Mouse (Mus musculus) spleen, postnatal 14 days (tissue): ENCODE measurements around the gene Mmd2.

Experiments
- DNase-seq, 2 experiments: peaks; one replicate each; pipeline ENCODE4 v3.0.0; 2021 to 2022; ENCODE audit warnings: low spot score in 2 of 2

The Mmd2 gene

GRCm38 (mm10) chr5:142546344-142546743 lies 62.3 kb downstream of the Mmd2 start:
- DNase-seq, result no peak

GRCm38 (mm10) chr5:142545014-142545795 lies 63.4 kb downstream of the Mmd2 start:
- DNase-seq, result no peak

DNA sequence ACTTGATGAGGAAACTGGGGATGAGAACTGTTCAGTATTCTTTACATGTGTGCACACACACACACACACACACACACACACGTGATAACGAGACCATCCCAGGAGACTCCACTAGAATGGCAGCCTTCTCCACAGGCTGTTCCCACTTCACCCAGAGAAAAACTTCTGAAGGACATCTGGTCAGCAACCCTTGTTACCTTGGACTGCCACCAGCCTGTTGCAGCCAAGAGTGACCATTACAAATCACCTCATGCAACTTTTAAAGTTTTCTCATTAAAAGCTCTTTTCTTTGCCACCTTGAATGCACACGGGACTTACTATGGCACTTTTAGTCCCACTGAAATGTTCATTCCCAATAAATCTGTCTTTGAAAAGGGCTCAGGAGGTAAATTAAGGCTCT lies 71.3 kb downstream of the Mmd2 start:
- DNase-seq, result no peak

DNA sequence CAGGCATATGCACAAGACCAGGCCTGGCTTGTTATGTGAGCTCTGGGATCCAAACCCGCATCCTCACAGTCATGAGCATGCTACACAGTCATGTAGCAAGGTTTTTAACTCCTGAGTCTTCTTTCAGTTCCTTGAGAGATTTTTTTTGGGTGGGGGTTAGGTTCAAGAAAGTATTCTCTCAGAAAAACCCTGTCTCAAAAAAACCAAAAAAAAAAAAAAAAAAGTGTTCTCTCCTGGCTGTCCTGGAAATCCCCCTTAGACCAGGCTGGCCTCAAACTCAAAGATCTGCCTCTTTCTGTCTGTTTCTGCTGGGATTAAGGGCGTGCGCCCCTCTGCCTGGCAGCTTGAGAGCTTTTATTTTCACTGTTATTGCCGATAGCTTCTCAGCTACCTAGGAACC lies 73.2 kb downstream of the Mmd2 start:
- no peak for DNase-seq

DNA sequence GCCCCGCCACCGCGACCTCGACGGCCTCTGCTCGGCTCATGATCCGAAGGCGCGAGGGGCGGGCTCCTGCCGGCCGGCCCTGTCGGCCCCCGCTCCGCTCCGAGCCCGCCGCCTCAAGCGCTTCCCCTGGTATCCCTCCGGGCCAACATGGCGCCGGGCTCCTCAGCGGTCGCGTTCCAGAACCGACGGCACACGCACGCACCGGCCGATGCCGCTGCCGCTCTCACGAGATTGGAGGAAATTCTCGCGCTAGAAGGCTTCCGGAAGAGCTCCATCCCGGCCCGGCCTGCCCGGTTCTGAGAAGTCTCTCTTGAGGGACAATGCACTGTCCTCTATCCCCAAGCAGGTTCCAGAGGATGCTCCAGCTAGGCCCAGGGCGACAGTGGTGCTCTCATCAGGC lies 78.7 kb downstream of the Mmd2 start, which contains the start of gene Papolb:
TSS of gene Papolb (minus strand) at position 162 of the 400 bp plus-strand sequence.
- DNase-seq, result no peak

DNA sequence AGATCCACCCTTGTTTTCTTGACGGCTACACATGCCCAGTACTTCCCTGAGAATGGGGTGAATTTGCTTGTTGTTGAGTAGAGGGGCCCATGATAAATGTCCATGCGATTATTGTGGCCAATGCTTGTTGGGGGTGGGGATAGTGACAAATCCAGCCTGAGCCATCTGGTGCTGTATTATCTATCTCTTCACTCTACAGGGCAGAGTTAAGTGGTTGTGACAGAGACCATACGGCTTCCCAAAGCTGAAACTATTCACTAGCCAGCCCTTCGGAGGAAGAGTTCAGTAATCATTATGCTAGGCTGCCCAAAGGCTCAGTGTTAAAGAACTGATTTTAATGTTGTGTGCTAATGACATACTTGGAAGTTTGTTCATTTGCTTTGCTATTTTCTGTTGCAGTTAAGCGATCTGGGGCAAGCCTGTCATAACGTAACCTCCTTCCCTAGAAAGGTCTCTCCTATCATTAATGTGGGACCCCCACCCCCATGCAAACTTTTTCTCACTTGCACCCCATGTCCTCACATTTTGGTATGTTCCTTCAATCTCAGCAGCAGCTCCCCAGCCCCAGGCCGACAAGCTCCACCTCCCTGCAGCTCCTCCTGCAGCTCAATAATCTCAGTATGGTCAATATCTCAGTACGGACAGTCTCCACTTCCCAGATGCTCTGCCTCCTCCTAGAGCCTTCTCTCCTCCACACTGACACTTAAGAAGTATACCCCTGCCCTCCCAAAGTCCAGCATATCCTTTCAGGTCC lies 83.7 kb downstream of the Mmd2 start:
- DNase-seq, result no peak

- DNase-seq, result no peak
Observed at GRCm38 (mm10) chr5:142521195-142521866, 87.3 kb downstream of the Mmd2 start.

- DNase-seq, result no peak
Observed at GRCm38 (mm10) chr5:142520360-142520759, 88.2 kb downstream of the Mmd2 start.

DNA sequence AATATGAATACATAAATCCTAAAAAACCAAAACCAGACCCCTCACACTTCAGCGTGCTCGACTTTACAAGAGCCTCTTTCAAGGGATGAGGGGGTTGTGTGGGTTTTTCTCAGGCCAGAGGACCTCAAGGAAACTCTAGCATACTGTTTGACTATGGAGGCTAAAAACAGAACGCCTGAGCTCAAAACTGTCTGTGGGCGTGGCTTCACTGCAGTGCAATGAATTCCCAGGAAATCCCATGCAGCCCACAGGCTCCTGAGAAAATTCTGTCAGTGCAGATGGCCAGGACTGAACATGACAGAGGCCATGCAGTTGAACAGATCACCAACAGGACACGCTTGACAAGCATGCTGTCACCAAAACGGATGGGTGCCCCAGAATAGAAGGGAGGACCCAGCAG lies 89.6 kb downstream of the Mmd2 start:
- no peak for DNase-seq
